Mouse (Mus musculus) stomach, postnatal 0 days (tissue): ENCODE measurements around the gene Disc1.

Experiments used
- CTCF ChIP-seq: IDR thresholded peaks from 2 replicates; pipeline ENCODE4 v1.5.1; 2016; ENCODE audit warnings: antibody characterized with exemption, low read depth, mild to moderate bottlenecking, moderate library complexity
- EP300 ChIP-seq: optimal IDR thresholded peaks from 2 replicates; pipeline ENCODE3; 2016; ENCODE audit warnings: antibody characterized with exemption

DNA sequence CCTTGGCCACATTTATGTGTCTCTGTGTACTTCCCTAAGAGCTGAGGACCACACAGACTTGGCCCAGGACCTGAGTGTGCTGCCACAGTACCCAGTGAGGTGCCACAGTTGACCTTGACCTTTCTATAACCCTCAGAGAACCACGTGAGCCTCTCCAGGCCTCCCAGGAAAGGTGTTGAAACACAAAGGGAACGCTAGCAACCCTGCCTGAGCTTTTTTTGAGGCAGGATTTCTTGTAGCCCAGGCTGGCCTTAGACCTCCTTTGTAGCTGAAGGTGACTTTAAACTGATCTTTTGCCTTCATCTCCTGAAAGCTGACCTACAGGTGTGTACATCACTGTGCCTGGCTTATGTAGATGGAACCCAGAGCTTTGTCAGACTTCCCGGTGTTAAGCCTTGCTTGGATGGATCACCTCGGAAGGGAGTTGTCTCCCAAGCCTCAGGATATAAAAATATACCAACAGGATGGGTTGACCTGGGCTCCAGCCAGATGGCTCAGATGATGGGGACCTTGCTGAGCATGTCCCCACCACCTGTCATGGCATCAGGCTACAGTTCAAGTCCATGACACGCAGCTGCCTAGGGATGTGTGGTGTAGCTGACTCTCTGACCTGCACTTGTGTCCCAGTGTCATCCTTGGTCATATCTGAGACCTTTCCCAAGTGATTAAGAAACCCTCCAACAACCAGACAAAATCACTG, 4.8 kb upstream of the Disc1 start:
- no peak for TF ChIP-seq CTCF
- no peak for TF ChIP-seq EP300
